Mouse (Mus musculus): ENCODE measurements around the gene Pax3. TPM values are rescaled to one million over a fixed set of nuclear protein-coding genes. Genes with fewer than 3 reads are reported as not detected.

The Pax3 gene
- total and polyA plus RNA-seq, 3 experiments, result 0.08 to 0.10 TPM; not detected in 1

GRCm38 (mm10) chr1:78168796-78169195 lies 28.1 kb downstream of the Pax3 start:
- dilution Hi-C loops (cut with MboI; ENCODE audit: extremely low pct_ligation_motif_present, extremely low pct_unique_long_range_greater_than_20kb, low sequenced_read_pairs) (no loop called here), in situ Hi-C loops (cut with MboI; ENCODE audit: low pct_ligation_motif_present, low pct_unique_long_range_greater_than_20kb, low sequenced_read_pairs) (no loop called here)
- Histone ChIP-seq H3K27me3 (replicated peaks) (no peaks in the 10 kb centered on the region), H3K36me3 (replicated peaks in 1 of 2; ENCODE audit: control insufficient read depth in 1 of 2, insufficient read depth in 1 of 2, low read length in 1 of 2) (no peaks in the 10 kb centered on the region), H3K4me3 (replicated peaks in 1 of 3; ENCODE audit: low read depth in 2 of 3, low read length in 2 of 3, poor library complexity in 1 of 3) (no peak overlapping the region), H3K4me1 (ENCODE audit: control insufficient read depth in 1 of 2, insufficient read depth in 2 of 2) (no peaks in the 10 kb centered on the region), H3K9ac (ENCODE audit: insufficient read depth, low read depth) (no peak overlapping the region), H3K4me2 (ENCODE audit: insufficient read depth, low read depth, poor library complexity, severe bottlenecking) (no peak overlapping the region), H3K9me3 (replicated peaks; ENCODE audit: low read length) (no peaks in the 10 kb centered on the region), H3K27ac (ENCODE audit: insufficient read depth, low read depth) (no peak overlapping the region), H3K79me2 (replicated peaks; ENCODE audit: control insufficient read depth, extremely low read depth, insufficient read depth, poor library complexity, severe bottlenecking) (no peaks in the 10 kb centered on the region)
- no peak for DNase-seq (ENCODE audit: extremely low read depth)
- TF ChIP-seq HCFC1 (IDR thresholded peaks at IDR 0.05; ENCODE audit: low read depth, low read length), result no peak
- no peak for TF ChIP-seq MAZ (IDR thresholded peaks at IDR 0.05; ENCODE audit: low read depth, low read length)
- no peak for TF ChIP-seq POLR2AphosphoS2 (IDR thresholded peaks at IDR 0.05; ENCODE audit: low read depth, low read length)
- no peak for TF ChIP-seq TBP (conservative IDR thresholded peaks at IDR 0.05; ENCODE audit: low read depth, low read length)
- no peak for TF ChIP-seq MAFK (IDR thresholded peaks at IDR 0.05; ENCODE audit: insufficient replicate concordance, low read length)
- no peak for TF ChIP-seq ZKSCAN1 (IDR thresholded peaks at IDR 0.05; ENCODE audit: borderline replicate concordance, low read depth, low read length)
- TF ChIP-seq POLR2A (IDR thresholded peaks at IDR 0.05; ENCODE audit: low read depth, low read length), result no peak
- no peak for TF ChIP-seq ZC3H11A (IDR thresholded peaks at IDR 0.05; ENCODE audit: low read depth, low read length)
- TF ChIP-seq JUN (IDR thresholded peaks at IDR 0.05; ENCODE audit: insufficient read depth, low read depth, low read length), result no peak
- no peak for TF ChIP-seq USF1 (IDR thresholded peaks at IDR 0.05; ENCODE audit: low read depth, low read length)
- no peak for TF ChIP-seq RCOR1 (conservative IDR thresholded peaks at IDR 0.05; ENCODE audit: low read depth, low read length)
- no peak for TF ChIP-seq EP300 (IDR thresholded peaks at IDR 0.05; ENCODE audit: low read length)
- TF ChIP-seq SMC3 (IDR thresholded peaks at IDR 0.05; ENCODE audit: low read depth, low read length), result no peak

GRCm38 (mm10) chr1:78167577-78168286 lies 29.2 kb downstream of the Pax3 start:
- dilution Hi-C loops (cut with MboI; ENCODE audit: extremely low pct_ligation_motif_present, extremely low pct_unique_long_range_greater_than_20kb, low sequenced_read_pairs), result no loop called here
- Histone ChIP-seq H3K27me3 (replicated peaks) (no peaks in the 10 kb centered on the region), H3K4me3 (replicated peaks in 1 of 3; ENCODE audit: low read depth in 2 of 3, low read length in 2 of 3, poor library complexity in 1 of 3) (no peak overlapping the region), H3K79me2 (replicated peaks; ENCODE audit: control insufficient read depth, extremely low read depth, insufficient read depth, poor library complexity, severe bottlenecking) (no peaks in the 10 kb centered on the region), H3K4me2 (ENCODE audit: insufficient read depth, low read depth, poor library complexity, severe bottlenecking) (no peak overlapping the region), H3K27ac (ENCODE audit: insufficient read depth, low read depth) (no peak overlapping the region), H3K9ac (ENCODE audit: insufficient read depth, low read depth) (no peak overlapping the region), H3K9me3 (replicated peaks; ENCODE audit: low read length) (no peaks in the 10 kb centered on the region), H3K4me1 (ENCODE audit: control insufficient read depth in 1 of 2, insufficient read depth in 2 of 2) (no peaks in the 10 kb centered on the region), H3K36me3 (replicated peaks in 1 of 2; ENCODE audit: control insufficient read depth in 1 of 2, insufficient read depth in 1 of 2, low read length in 1 of 2) (no peaks in the 10 kb centered on the region)
- DNase-seq (ENCODE audit: extremely low read depth), result no peak
- in situ Hi-C loops (cut with MboI; ENCODE audit: low pct_ligation_motif_present, low pct_unique_long_range_greater_than_20kb, low sequenced_read_pairs), result no loop called here
- TF ChIP-seq MYC (IDR thresholded peaks at IDR 0.05; ENCODE audit: low read depth, low read length) (no peak), MXI1 (IDR thresholded peaks at IDR 0.05; ENCODE audit: low read depth, low read length) (no peak), POLR2AphosphoS2 (IDR thresholded peaks at IDR 0.05; ENCODE audit: low read depth, low read length) (no peak), PAX5 (IDR thresholded peaks at IDR 0.05; ENCODE audit: low read length) (no peak), ZMIZ1 (IDR thresholded peaks at IDR 0.05; ENCODE audit: low read depth, low read length) (no peak), ZC3H11A (IDR thresholded peaks at IDR 0.05; ENCODE audit: low read depth, low read length) (no peak), CHD2 (IDR thresholded peaks at IDR 0.05; ENCODE audit: low read length) (no peak), NRF1 (IDR thresholded peaks at IDR 0.05; ENCODE audit: low read depth, low read length) (no peak), UBTF (IDR thresholded peaks at IDR 0.05; ENCODE audit: low read depth, low read length) (no peak), NELFE (IDR thresholded peaks at IDR 0.05; ENCODE audit: low read depth, low read length) (no peak), ETS1 (conservative IDR thresholded peaks at IDR 0.05; ENCODE audit: low read depth, low read length) (no peak), HCFC1 (IDR thresholded peaks at IDR 0.05; ENCODE audit: low read depth, low read length) (no peak), RCOR1 (conservative IDR thresholded peaks at IDR 0.05; ENCODE audit: low read depth, low read length) (no peak), MAFK (IDR thresholded peaks at IDR 0.05; ENCODE audit: insufficient replicate concordance, low read length) (no peak)
